Mouse (Mus musculus) lung, adult 18-20 months (tissue): ENCODE measurements around the gene Mlst8.
A peak's percentile ranks its signal among the peaks of the same experiment; 100 is the strongest.

Experiments
- DNase-seq, 2 experiments: peaks; one replicate each; pipeline ENCODE4 v3.0.0; 2022; ENCODE audit warnings: mixed read lengths in 2 of 2

The Mlst8 gene

DNA sequence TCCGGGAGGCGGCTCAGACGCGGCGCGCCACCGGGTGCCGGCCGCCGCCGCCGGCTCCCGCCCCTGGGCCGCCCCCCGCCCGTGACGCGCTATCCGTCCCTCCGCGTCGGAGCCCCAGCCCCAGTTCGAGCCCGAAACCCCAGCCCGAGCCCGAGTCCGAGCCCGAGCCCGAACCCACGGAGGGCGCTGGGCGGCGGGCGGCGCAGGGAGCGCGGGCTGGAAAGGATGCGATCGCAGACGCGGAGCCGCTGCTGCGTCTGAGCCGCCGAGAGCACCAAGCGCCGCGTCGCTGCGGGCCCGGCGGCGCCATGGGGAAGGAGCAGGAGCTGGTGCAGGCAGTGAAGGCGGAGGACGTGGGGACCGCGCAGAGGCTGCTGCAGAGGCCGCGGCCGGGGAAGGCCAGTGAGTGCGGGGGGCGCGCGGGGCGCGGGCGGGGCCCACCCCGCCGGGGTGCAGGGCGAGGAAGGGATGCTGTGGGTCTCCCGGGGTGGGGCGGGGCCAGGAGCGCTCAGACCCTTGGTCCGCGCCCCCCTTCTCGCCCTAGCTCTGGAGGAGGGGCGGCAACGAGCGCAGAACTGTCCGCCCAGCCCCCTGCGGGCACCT lies 9.9 kb upstream of the Mlst8 start:
- DNase-seq = no peak

DNA sequence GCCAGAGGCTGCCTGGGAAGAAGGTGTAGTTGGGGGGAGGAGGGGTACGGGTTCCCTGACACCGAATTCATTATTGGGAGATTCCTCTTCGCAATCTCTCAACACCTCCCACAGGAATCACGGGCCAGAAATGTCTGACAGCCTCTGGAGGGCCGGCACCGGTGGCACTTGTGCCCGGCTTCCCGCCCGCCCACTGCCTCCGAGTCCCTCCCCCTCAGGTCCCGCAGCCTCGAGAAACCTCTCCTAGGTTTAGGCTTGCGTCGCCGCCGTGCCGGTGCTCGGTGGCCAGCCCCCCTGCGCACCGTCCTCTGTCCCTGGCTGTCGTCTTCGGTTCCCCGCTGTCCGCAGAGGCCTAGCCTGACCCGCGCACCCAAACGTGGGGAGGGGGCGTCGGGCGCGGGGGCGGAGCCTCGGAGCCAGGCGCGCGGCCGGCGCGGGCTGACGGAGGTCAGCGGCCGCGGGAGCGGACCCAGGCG lies 9.3 kb upstream of the Mlst8 start, which contains the start of gene Caskin1:
Gene Caskin1 (plus strand): TSS at position 416 of the 476 bp plus-strand sequence.
- peak in 1 of 2 experiments; percentile 39 for DNase-seq

DNA sequence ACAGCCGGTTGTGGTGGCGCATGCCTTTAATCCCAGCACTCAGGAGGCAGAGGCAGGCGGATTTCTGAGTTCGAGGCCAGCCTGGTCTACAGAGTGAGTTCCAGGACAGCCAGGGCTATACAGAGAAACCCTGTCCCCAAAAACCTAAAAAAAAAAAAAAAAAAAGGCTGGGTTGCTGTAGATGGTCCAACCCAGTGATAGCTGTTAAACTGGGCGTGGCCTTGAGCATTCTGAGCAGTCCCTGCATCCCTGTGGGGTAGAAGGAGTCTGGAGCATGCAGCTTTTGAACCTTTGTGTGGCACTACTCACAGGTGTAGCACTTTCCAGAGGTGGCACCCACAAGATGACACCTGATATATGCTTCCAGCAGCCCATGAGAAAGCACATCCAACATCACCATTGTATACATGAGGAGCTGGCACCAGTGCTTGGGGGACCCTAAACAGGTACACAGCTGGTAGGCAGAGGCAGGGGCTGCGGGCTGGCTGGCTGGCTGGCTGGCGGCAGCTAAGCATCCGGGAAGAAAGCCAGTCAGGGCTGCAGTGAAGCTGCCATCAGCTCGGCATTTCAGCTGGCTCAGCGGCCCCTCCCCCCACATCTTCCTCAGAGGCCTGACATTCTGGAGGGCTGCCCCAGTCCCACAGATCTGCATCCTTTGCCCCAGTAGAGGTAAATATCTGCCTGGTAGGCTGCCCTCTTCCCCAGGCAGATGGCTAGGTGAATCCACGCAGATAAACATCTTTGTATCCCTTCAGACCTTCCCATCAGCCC lies 6.4 kb upstream of the Mlst8 start:
- no peak for DNase-seq

DNA sequence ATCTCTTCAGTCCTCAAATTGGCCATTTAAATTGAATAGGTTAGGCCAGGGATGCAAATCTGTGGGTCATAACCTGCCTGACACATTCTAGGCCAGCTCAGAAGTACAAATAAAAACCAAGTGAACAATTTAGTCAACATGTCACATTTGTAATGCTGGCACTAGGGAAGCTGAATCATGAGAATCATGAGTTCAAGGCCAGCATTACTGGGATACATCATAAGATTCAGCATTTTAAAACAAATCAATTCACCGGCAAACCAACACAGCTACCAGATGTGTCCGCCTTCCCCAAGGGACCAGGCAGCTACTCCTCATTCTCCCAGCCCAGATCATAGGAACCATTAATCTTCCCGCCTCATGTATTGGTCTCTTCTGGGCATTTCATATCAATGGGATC lies 4.6 kb upstream of the Mlst8 start:
- DNase-seq = no peak

DNA sequence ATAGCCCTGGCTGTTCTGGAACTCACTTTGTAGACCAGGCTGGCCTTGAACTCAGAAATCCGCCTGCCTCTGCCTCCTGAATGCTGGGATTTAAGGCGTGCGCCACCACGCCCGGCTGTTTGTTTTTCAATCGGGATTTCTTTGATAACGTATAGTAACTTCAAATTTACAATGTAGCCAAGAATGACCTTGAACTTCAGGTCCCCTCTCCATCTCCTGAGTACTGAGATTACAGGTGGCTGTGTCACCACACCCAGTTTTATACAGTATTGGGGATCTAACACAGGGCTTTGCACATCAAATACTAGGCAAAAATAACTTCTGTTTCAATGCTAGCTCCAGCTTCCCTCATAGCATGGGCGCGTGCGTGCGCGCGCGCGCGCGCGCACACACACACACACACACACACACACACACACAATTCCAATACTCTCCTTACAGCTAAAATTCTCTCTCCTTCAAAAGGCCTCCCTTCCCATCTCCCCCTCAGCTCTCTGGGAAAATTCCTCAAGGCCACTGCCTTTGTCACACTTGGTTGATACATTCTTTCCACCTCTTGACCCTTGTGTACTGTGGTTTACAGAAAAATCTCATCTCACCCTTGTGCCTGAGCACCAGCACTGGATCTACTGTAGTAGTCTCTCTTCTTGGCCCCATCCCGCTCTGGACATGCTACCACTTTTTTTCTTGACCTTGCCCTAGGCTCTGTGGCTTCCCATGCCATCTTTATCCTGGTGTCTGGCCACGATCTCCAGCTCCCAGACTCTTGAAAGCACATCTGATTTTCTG lies 2.3 kb upstream of the Mlst8 start:
- DNase-seq = no peak

DNA sequence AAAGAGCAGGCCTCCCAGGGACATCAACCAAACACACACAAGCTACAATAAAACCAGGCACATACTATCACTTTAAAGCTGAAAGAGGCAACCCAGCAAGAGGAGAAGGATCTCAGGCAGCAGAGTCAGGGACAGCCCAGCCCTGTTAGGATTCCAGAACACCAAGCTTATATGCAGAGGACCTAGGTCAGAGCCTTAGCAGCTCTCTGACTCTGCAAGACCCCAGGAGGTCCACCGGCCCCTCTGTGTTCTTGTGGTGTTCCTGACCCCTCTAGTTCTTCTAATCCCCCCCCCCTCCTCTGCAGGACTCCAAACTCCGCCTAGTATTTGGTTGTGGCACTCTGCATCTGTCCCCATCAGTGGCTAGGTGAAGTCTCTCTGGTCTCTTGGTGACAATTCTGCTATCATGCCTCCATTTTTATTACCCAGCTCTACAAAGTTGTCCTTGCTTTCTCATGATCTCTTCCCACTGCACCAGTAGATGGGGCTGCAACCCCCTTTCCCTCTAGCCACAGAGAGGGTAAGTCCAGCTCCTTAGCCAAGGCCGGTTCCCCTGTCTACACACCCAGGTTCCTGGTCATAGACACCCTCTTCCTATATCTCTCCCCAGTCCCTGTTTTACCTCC lies 1.4 kb upstream of the Mlst8 start:
- no peak for DNase-seq

DNA sequence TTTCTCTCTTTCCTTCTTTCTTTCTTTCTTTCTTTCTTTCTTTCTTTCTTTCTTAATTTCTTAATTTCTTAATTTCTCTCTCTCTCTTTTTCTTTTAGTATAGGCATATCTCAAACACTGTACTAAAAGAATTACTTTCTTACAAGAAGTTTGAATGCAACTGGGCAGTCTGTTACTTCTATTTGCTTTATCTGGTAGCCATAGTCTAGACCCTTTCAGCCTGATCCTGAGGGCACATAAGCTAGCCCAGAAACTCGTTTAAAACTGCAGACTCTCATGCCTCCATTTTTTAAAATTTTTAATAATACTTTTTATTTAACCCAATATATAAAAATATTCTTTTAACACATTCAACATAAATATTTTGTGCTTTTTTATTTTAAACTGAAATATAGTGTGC lies 553 bp upstream of the Mlst8 start:
- no peak for DNase-seq

DNA sequence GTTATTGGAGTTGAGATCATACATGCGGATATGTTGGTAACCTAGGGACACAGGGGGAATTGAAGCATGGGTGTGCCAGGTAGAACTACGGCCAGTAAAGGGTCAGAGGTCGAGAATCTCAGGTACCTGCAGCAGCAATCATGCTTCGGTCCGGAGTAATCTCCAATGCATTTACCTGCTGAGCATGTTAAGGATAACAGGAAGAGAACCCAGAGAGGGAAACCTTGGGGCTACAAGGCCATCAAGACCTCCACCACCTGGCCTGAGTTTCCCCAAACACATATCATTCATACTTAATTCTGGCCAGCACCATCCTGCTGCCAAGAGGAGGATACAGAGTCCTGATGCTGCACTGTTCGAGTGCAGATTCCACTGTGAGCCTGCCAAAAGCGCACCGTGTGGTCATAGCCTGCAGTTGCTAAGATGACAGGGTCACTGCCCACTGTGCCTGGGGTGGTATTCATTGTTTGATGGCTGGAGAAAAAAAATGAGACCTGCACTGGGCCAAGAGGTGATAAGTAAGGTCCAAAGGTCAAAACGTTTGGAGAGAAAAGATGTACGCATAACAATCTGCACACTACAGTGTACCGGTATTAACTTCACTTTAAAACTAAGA lies 785 bp downstream of the Mlst8 start:
- DNase-seq = no peak

DNA sequence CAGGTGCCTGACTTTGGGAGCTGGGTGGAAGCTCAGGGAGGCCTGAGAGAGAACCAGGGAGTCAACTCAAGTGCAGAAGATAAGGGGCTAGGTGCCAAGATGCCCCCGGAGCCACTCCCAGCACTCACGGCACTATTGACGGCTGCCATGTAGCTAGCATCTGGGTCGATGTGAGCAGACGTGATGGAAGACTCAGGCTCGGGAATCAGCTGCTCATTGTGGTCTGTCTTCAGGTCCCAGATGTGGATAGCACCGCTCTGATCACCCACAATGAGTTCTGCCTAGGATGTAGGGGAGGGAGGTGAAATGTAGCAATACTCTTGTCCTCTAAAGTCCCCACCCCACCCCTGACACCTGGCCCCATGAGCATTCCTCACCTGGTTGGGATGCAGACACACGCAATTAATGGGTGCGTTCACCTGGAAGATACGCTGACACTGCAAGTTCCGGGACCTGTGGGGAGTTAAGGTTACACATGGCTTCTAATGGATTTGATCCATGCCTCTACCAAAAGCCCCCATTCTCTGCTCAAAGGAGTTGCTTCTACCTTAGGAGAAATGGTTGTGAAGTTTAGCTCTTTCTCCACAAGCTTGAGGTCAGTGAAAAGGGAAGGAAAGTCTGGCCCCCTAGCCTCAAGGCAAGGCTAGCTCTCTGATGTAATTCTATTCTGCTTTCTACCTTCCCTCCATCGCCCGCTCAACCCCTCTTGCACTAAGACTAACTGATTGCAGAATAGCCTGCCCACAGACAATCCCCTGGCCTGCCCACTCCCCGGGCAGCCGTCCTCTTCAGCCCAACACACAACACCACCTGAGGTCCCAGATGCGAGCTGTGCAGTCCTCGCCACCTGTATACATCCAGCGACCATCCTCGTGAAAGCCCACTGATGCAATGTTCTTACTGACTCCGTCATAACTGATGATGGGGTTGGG lies 1.6 kb downstream of the Mlst8 start:
- no peak for DNase-seq

DNA sequence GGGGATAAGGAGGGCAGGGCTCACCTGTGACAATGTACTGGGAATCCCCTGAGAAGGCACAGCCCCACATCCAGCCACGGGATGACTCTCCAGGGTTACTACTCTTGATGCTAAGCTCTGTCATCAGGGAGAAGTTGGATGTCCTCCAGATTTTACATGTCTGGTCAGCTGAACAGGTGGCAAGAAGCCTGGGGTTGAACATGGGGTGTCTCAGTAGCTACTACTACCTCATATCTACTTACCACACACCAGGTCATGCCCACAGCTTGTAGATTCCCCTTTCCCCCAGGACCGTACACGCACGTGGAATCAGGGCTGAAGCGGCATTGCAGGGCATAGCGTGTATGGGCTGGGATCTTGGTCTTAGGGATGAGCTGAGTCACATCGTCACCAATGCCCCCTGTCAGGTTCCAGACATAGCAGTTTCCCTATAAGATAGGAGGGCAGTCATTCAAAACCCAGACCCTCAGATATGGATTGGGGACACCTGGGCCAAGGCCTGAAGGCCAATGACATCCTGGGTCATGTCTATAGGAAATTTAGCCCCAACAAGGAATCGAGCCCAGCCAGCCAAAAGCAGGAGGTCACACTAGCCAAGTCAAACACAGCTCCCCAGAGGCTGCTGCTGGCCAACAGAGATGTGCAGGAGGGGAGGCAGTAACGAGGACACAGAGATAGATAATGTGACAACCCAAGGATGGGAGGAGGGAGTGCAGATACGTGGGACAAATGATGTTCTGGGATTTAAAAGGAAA lies 2.7 kb downstream of the Mlst8 start:
- DNase-seq = no peak

DNA sequence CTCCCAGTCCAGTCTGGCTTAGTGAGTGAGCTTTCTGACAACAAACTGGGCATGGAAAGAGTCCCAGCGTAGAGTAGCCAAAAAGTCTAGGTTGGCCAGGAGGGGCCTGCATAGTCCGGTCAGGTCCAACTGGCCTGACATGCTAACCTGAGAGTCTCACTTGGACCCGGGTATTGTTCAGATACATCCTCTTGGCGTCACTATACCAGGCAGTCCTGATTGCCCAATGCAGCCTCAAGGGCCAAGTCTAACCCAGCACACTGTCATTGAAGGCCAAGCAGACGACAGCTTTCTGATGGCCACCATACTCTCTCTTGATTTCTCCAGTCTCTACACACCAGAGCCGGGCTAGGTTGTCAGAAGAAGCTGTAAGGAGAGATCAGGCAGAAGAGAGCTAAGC lies 3.3 kb downstream of the Mlst8 start:
- DNase-seq = no peak

DNA sequence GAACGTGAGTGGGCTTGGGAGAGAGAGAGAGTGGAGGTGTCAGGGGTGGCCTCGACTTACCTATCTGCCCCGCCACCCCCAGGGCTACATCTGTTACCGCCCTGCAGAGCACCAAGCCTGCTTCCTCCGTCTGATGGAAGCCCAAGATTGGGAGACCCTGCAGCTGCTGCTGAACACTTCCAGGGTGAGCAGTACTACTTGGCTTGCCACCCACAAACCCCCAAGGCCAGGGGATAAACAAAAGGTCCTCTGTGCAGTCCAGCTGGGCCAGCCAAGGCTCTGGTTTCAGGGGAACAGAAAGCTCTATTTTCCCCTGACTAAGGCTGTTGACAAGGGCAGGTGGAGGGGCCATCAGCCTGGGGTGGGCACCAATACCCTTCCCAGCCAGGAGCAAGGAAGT lies 4.3 kb downstream of the Mlst8 start:
- no peak for DNase-seq

DNA sequence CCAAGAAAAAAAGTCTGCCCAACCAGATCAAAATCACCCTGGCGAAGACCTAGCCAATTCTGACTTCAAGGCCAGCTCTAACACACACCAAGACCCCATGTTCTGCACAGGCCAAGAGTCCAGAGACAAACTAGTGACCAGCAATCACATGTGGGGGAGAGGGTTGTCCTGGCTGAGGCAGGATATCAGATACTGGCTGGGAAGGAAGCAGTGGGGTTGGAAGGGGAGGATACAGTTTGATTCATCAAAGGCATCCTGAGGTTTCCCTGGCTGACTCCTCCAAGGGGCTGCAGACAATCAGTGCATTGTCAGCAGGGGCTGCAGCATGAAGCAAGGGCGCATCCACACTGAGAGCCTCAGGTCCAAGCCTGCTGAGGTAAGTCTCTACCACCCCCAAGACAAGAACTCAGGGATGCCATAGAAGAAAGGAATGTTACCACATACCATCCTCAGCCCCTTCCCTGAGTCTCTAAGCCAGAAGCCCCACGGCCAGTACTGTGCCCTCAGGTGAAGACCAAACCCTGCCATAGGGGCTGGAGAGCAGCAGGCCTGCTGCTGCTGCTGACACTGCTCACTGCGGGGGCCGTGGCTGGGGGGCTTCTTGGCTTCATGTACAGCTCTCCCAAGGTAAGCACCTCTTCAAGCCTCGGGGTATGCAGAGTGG lies 5.1 kb downstream of the Mlst8 start, which contains the start of gene Bricd5:
Gene Bricd5 (plus strand): TSS at position 273 of the 664 bp plus-strand sequence.
- DNase-seq = no peak

DNA sequence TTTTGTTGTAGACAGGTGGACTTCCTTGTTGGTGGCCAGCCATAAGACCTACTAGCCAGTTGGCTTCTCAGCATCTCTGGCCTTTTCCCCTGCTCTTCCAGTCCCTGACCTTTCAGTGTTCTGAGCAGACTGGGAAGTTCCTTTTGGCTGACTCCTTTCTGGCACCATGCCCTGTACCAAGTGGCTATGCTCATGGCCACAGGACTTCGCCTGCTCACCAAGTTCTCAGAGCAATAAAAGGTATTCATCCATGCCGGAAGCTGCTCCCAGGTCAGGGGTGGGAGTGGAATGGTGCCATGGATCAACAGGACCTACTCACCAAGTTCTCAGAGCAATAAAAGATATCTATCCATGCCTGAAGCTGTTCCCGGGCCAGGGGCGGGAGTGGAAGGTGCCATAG lies 6.4 kb downstream of the Mlst8 start:
- peak; percentile 69 to 79 for DNase-seq

DNA sequence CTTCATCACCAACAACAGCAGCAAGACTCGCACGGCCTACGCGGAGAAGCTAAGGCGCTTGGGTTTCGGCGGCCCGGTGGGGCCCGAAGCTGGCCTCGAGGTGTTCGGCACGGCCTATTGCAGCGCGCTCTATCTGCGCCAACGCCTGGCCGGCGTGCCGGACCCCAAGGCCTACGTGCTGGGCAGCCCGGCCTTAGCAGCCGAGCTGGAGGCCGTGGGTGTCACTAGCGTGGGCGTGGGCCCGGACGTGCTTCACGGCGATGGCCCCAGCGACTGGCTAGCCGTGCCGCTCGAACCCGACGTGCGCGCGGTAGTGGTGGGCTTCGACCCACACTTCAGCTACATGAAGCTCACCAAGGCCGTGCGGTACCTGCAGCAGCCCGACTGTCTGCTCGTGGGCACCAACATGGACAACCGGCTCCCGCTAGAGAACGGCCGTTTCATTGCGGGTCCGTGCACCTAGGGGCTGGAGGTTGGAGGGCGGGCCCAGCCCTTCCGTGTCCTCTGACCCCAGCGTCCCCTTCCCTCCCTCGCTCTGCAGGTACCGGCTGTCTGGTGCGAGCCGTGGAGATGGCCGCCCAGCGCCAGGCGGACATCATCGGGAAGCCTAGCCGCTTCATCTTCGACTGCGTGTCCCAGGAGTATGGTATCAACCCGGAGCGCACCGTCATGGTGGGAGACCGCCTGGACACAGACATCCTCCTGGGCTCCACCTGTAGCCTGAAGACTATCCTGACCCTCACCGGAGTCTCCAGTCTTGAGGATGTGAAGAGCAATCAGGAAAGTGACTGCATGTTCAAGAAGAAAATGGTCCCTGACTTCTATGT lies 8.0 kb downstream of the Mlst8 start:
- DNase-seq = peak in 1 of 2 experiments; percentile 29

DNA sequence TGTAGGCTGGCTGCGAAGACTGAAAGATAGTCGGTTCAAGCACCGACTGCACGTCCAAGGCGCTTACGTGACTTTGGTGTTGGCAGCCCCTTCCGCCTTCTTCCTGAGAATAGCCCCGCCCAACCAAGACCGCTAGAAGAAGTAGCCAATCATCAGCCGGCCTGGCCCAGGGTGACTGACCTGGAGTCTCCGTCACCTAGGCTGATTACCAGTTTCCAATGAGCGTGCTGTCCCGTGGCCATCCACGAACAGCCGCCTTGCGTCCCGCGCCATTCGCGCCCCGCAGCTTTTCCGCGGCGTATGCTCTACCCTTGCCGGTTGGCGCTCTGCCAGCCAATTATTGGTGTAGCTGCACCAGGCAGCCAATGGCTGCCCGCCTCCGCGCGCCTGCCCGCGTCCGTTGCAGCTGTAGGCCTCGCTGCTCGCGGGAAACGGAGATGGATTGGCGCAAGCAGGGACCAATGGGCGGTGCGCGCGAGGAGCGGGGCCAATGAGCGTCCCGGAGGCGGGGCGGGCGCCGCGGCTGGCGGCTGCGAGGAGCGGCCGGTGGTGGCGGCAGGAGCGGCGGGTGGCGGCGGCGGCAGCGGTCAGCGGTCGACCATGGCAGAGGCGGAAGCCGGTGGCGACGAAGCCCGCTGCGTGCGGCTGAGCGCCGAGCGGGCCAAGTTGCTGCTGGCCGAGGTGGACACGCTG lies 8.8 kb downstream of the Mlst8 start, which contains the start of the genes E4f1 and Pgp:
Gene E4f1 (minus strand): TSS at position 404 of the 693 bp plus-strand sequence.
Gene Pgp (plus strand): TSS at position 483 of the 693 bp plus-strand sequence.
- peak; percentile 98 to 99 for DNase-seq

DNA sequence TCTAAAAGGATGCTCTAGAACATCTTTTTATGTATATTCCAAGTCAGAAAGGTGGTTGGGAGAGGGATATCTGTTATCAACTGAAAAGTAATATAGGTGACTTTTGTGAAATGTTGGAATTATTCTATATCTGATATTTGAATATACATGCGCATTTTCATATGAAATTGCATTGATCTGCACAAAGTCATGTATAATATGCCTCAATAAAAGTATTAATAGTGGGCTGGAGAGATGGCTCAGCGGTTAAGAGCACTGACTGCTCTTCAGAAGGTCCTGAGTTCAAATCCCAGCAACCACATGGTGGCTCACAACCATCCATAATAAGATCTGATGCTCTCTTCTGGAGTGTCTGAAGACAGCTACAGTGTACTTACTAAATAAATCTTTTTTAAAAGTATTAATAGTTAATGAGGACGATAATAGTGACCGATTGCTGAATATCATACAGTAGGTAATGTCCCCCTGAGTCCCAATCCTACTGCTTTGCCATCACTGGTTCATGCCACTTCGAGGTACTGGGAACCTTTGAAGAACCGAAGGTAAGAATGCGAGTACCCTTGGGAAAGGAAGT lies 9.5 kb downstream of the Mlst8 start:
- DNase-seq = no peak
